Mouse (Mus musculus): ENCODE results near the gene Cinp. TPM values are rescaled to one million over a fixed set of nuclear protein-coding genes. Genes with fewer than 3 reads are reported as not detected.
A peak's percentile ranks its signal among the peaks of the same experiment; 100 is the strongest.
"Not testable (repeated sequence)": the region's sequence is repeated elsewhere in the genome, so short reads cannot be mapped to it uniquely, and the experiment has no call there.

The Cinp gene
- polyA plus RNA-seq, 1 experiment from 2014 or later = 49.3 TPM

DNA sequence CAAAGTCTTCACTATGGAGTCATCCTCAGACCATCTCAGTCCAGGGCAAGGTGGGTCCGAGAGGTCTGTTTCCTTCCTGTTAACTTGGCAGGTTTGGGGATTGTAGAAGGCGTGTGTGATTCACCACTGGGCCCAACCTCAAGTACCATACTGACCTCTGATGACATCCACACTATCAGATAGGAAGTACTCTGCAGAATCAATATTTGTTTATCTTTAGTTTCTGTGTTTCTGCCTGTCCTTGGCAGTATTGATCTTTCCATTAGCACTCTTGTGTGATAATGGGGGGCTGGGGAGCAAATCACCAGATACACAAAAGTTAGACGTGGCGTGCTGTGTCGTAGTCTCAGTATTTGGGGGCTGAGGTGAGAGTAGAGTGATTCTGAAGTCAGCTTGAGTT lies 17.7 kb downstream of the Cinp start:
- 71% methylated on average over 5 of the region's 5 CpGs for WGBS (ENCODE audit: insufficient replicate concordance)
- no peak overlapping the region for H3K4me2 ChIP-seq (ENCODE audit: low read depth, low read length)
- no peak overlapping the region for H3K4me3 ChIP-seq (ENCODE audit: low read depth, low read length)
- H3K36me3 ChIP-seq (ENCODE audit: control insufficient read depth, insufficient read depth) = peaks cover 4% of the 10 kb centered on the region
- no peaks in the 10 kb centered on the region for H3K9me3 ChIP-seq (replicated peaks; ENCODE audit: control insufficient read depth, low read length)
- ATAC-seq (ENCODE audit: low read depth) = peak; percentile 50
- peaks cover 25% of the 10 kb centered on the region for H3K4me1 ChIP-seq (ENCODE audit: control insufficient read depth, low read depth, low read length)
- no peak overlapping the region for H3K9ac ChIP-seq (ENCODE audit: low read depth, low read length)
- no peaks in the 10 kb centered on the region for H3K27me3 ChIP-seq (ENCODE audit: control insufficient read depth, insufficient read depth, low read depth, low read length)
- no peak overlapping the region for H3K27ac ChIP-seq (ENCODE audit: low read length)

DNA sequence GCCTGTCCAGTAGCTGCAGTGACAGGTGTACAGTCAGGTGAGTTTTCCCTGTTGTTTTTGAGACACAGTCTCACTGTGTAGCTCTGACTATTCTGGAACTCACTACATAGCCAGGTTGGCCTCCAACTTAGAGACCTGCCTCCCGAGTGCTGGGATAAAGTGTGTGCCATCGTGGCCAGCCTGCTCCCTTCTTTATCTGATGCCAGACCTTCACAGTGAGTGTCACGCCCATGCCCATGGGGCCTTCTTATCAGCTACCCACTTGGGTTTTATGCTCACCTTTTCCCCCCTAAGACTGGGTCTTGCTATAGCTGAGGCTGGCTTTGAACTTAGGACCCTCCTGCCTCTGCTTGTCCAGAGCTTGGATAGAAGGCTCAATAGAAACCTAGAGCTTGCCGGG lies 18.8 kb downstream of the Cinp start:
- Histone ChIP-seq H3K27ac (ENCODE audit: low read length) (peak overlapping the region; percentile 58; the same call in 1 of the 2 replicates), H3K27me3 (ENCODE audit: control insufficient read depth, insufficient read depth, low read depth, low read length) (no peaks in the 10 kb centered on the region), H3K4me2 (ENCODE audit: low read depth, low read length) (peak overlapping the region; percentile 46), H3K9ac (ENCODE audit: low read depth, low read length) (peak overlapping the region; percentile 40), H3K4me3 (ENCODE audit: low read depth, low read length) (no peak overlapping the region), H3K9me3 (replicated peaks; ENCODE audit: control insufficient read depth, low read length) (no peaks in the 10 kb centered on the region), H3K36me3 (ENCODE audit: control insufficient read depth, insufficient read depth) (peaks cover 4% of the 10 kb centered on the region), H3K4me1 (ENCODE audit: control insufficient read depth, low read depth, low read length) (peaks cover 25% of the 10 kb centered on the region)
- peak; percentile 76 for ATAC-seq (ENCODE audit: low read depth)
- 37% methylated on average over 4 of the region's 4 CpGs for WGBS (ENCODE audit: insufficient replicate concordance)

DNA sequence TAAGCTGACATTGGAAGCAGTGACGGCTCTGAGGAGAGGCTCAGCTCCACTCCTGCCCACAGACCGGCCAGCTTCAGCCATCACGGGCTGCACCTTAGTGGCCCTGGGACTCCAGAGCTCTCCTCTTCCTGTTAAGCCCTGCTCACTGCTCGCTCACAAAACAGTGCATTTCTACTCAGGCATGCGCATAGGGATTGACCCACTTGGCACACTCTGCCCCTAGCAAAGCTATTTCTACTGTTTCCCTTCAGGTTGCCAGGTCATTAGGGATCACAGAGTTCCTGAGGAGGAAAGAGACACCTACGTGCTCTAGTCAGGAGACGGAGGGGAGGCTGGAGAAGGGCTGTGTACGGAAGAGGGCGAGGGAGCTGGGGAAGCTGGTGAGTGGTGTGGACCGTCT lies 23.0 kb downstream of the Cinp start:
- H3K27ac ChIP-seq (ENCODE audit: low read length) = peak overlapping the region; percentile 36
- no peaks in the 10 kb centered on the region for H3K27me3 ChIP-seq (ENCODE audit: control insufficient read depth, insufficient read depth, low read depth, low read length)
- 77% methylated on average over 10 of the region's 10 CpGs for WGBS (ENCODE audit: insufficient replicate concordance)
- H3K9me3 ChIP-seq (replicated peaks; ENCODE audit: control insufficient read depth, low read length) = no peaks in the 10 kb centered on the region
- no peak overlapping the region for H3K4me2 ChIP-seq (ENCODE audit: low read depth, low read length)
- no peak overlapping the region for H3K9ac ChIP-seq (ENCODE audit: low read depth, low read length)
- no peaks in the 10 kb centered on the region; the same call in 1 of the 2 replicates for H3K36me3 ChIP-seq (ENCODE audit: control insufficient read depth, insufficient read depth)
- H3K4me1 ChIP-seq (ENCODE audit: control insufficient read depth, low read depth, low read length) = peaks cover 21% of the 10 kb centered on the region
- no peak overlapping the region for H3K4me3 ChIP-seq (ENCODE audit: low read depth, low read length)
- 0 out of 2 replicates have a peak, but pooled peaks have one; percentile 11 for ATAC-seq (ENCODE audit: low read depth)

- no peak overlapping the region for H3K4me2 ChIP-seq (ENCODE audit: low read depth, low read length)
- H3K27ac ChIP-seq (ENCODE audit: low read length) = peak overlapping the region; percentile 36
- ATAC-seq (ENCODE audit: low read depth) = peak; percentile 65
- H3K4me3 ChIP-seq (ENCODE audit: low read depth, low read length) = no peak overlapping the region
- peaks cover 17% of the 10 kb centered on the region for H3K4me1 ChIP-seq (ENCODE audit: control insufficient read depth, low read depth, low read length)
- no peaks in the 10 kb centered on the region for H3K27me3 ChIP-seq (ENCODE audit: control insufficient read depth, insufficient read depth, low read depth, low read length)
- H3K9ac ChIP-seq (ENCODE audit: low read depth, low read length) = no peak overlapping the region
- no peaks in the 10 kb centered on the region; the same call in 1 of the 2 replicates for H3K36me3 ChIP-seq (ENCODE audit: control insufficient read depth, insufficient read depth)
- 74% methylated on average over 5 of the region's 6 CpGs for WGBS (ENCODE audit: insufficient replicate concordance)
- no peaks in the 10 kb centered on the region for H3K9me3 ChIP-seq (replicated peaks; ENCODE audit: control insufficient read depth, low read length)
Observed at GRCm38 (mm10) chr12:110865571-110865970, 23.4 kb downstream of the Cinp start.

- Histone ChIP-seq H3K9ac (ENCODE audit: low read depth, low read length) (no peak overlapping the region), H3K4me1 (ENCODE audit: control insufficient read depth, low read depth, low read length) (peaks cover 6% of the 10 kb centered on the region; the same call in 1 of the 2 replicates), H3K4me3 (ENCODE audit: low read depth, low read length) (no peak overlapping the region), H3K27ac (ENCODE audit: low read length) (no peak overlapping the region), H3K9me3 (replicated peaks; ENCODE audit: control insufficient read depth, low read length) (no peaks in the 10 kb centered on the region), H3K27me3 (ENCODE audit: control insufficient read depth, insufficient read depth, low read depth, low read length) (no peaks in the 10 kb centered on the region), H3K4me2 (ENCODE audit: low read depth, low read length) (no peak overlapping the region), H3K36me3 (ENCODE audit: control insufficient read depth, insufficient read depth) (no peaks in the 10 kb centered on the region)
- WGBS (ENCODE audit: insufficient replicate concordance) = 84% methylated on average over 6 of the region's 6 CpGs
- ATAC-seq (ENCODE audit: low read depth) = no peak
Observed at GRCm38 (mm10) chr12:110864008-110864407, 24.9 kb downstream of the Cinp start.

- WGBS (ENCODE audit: insufficient replicate concordance) = 67% methylated on average over 7 of the region's 7 CpGs
- Histone ChIP-seq H3K4me2 (ENCODE audit: low read depth, low read length) (no peak overlapping the region), H3K9me3 (replicated peaks; ENCODE audit: control insufficient read depth, low read length) (no peaks in the 10 kb centered on the region), H3K4me3 (ENCODE audit: low read depth, low read length) (no peak overlapping the region), H3K36me3 (ENCODE audit: control insufficient read depth, insufficient read depth) (no peaks in the 10 kb centered on the region), H3K27ac (ENCODE audit: low read length) (no peak overlapping the region), H3K27me3 (ENCODE audit: control insufficient read depth, insufficient read depth, low read depth, low read length) (no peaks in the 10 kb centered on the region), H3K9ac (ENCODE audit: low read depth, low read length) (no peak overlapping the region), H3K4me1 (ENCODE audit: control insufficient read depth, low read depth, low read length) (peaks cover 6% of the 10 kb centered on the region)
- ATAC-seq (ENCODE audit: low read depth) = no peak
Observed at GRCm38 (mm10) chr12:110861256-110861655, 27.7 kb downstream of the Cinp start.

- no peak overlapping the region for H3K9ac ChIP-seq (ENCODE audit: low read depth, low read length)
- peaks cover 11% of the 10 kb centered on the region for H3K4me1 ChIP-seq (ENCODE audit: control insufficient read depth, low read depth, low read length)
- no peak overlapping the region for H3K4me3 ChIP-seq (ENCODE audit: low read depth, low read length)
- no peak for ATAC-seq (ENCODE audit: low read depth)
- H3K4me2 ChIP-seq (ENCODE audit: low read depth, low read length) = no peak overlapping the region
- H3K36me3 ChIP-seq (ENCODE audit: control insufficient read depth, insufficient read depth) = no peaks in the 10 kb centered on the region
- no peaks in the 10 kb centered on the region for H3K27me3 ChIP-seq (ENCODE audit: control insufficient read depth, insufficient read depth, low read depth, low read length)
- no peaks in the 10 kb centered on the region for H3K9me3 ChIP-seq (replicated peaks; ENCODE audit: control insufficient read depth, low read length)
- no peak overlapping the region for H3K27ac ChIP-seq (ENCODE audit: low read length)
Observed at GRCm38 (mm10) chr12:110860293-110860692, 28.7 kb downstream of the Cinp start.

- H3K4me2 ChIP-seq (ENCODE audit: low read depth, low read length); H3K4me3 ChIP-seq (ENCODE audit: low read depth, low read length); H3K27me3 ChIP-seq (ENCODE audit: control insufficient read depth, insufficient read depth, low read depth, low read length); ATAC-seq (ENCODE audit: low read depth); H3K36me3 ChIP-seq (ENCODE audit: control insufficient read depth, insufficient read depth); H3K27ac ChIP-seq (ENCODE audit: low read length); H3K9ac ChIP-seq (ENCODE audit: low read depth, low read length); H3K9me3 ChIP-seq (replicated peaks; ENCODE audit: control insufficient read depth, low read length): not testable (repeated sequence)
- 91% methylated on average over 15 of the region's 15 CpGs for WGBS (ENCODE audit: insufficient replicate concordance)
- peaks cover 11% of the 10 kb centered on the region for H3K4me1 ChIP-seq (ENCODE audit: control insufficient read depth, low read depth, low read length)
Observed at GRCm38 (mm10) chr12:110858681-110859080, 30.3 kb downstream of the Cinp start.

- Histone ChIP-seq H3K9ac (ENCODE audit: low read depth, low read length) (no peak overlapping the region), H3K4me2 (ENCODE audit: low read depth, low read length) (no peak overlapping the region), H3K4me1 (ENCODE audit: control insufficient read depth, low read depth, low read length) (peaks cover 11% of the 10 kb centered on the region), H3K36me3 (ENCODE audit: control insufficient read depth, insufficient read depth) (no peaks in the 10 kb centered on the region), H3K4me3 (ENCODE audit: low read depth, low read length) (no peak overlapping the region), H3K27ac (ENCODE audit: low read length) (no peak overlapping the region), H3K27me3 (ENCODE audit: control insufficient read depth, insufficient read depth, low read depth, low read length) (no peaks in the 10 kb centered on the region), H3K9me3 (replicated peaks; ENCODE audit: control insufficient read depth, low read length) (no peaks in the 10 kb centered on the region)
- ATAC-seq (ENCODE audit: low read depth) = no peak
- 63% methylated on average over 7 of the region's 7 CpGs for WGBS (ENCODE audit: insufficient replicate concordance)
Observed at GRCm38 (mm10) chr12:110857196-110857595, 31.7 kb downstream of the Cinp start.
